Mouse (Mus musculus): ENCODE data around the gene Tmem177. TPM values are rescaled to one million over a fixed set of nuclear protein-coding genes. Genes with fewer than 3 reads are reported as not detected.

The Tmem177 gene
- polyA plus RNA-seq, 1 experiment from 2014 or later = 8.0 TPM

GRCm38 (mm10) chr1:119877469-119877868, 35.5 kb downstream of the Tmem177 start:
- H3K9me3 ChIP-seq (replicated peaks; ENCODE audit: control insufficient read depth, low read length) = no peaks in the 10 kb centered on the region
- WGBS = 91% methylated on average over 4 of the region's 4 CpGs
- H3K27me3 ChIP-seq (ENCODE audit: control insufficient read depth, insufficient read depth, low read length) = no peaks in the 10 kb centered on the region
- ATAC-seq (replicated peaks; ENCODE audit: extremely low read depth, insufficient read depth, low FRiP score) = no peak
- H3K27ac ChIP-seq (ENCODE audit: low read length) = no peak overlapping the region
- H3K4me3 ChIP-seq (ENCODE audit: low read length) = no peak overlapping the region
- H3K4me2 ChIP-seq (ENCODE audit: low read depth, low read length) = no peak overlapping the region
- no peaks in the 10 kb centered on the region for H3K4me1 ChIP-seq (ENCODE audit: control insufficient read depth, insufficient read depth, low read length)
- no peak overlapping the region for H3K9ac ChIP-seq (ENCODE audit: low read length)
- H3K36me3 ChIP-seq (ENCODE audit: control insufficient read depth, insufficient read depth) = no peaks in the 10 kb centered on the region

GRCm38 (mm10) chr1:119868395-119869161, 44.4 kb downstream of the Tmem177 start:
- ATAC-seq (replicated peaks; ENCODE audit: extremely low read depth, insufficient read depth, low FRiP score) = no peak

GRCm38 (mm10) chr1:119867300-119867699, 45.7 kb downstream of the Tmem177 start:
- Histone ChIP-seq H3K9me3 (replicated peaks; ENCODE audit: control insufficient read depth, low read length) (no peaks in the 10 kb centered on the region), H3K27me3 (ENCODE audit: control insufficient read depth, insufficient read depth, low read length) (no peaks in the 10 kb centered on the region), H3K9ac (ENCODE audit: low read length) (no peak overlapping the region), H3K4me2 (ENCODE audit: low read depth, low read length) (no peak overlapping the region), H3K27ac (ENCODE audit: low read length) (no peak overlapping the region), H3K4me1 (ENCODE audit: control insufficient read depth, insufficient read depth, low read length) (no peaks in the 10 kb centered on the region), H3K4me3 (ENCODE audit: low read length) (no peak overlapping the region), H3K36me3 (ENCODE audit: control insufficient read depth, insufficient read depth) (no peaks in the 10 kb centered on the region)
- 59% methylated on average over 2 of the region's 2 CpGs for WGBS
- ATAC-seq (replicated peaks; ENCODE audit: extremely low read depth, insufficient read depth, low FRiP score) = no peak

More at GRCm38 (mm10) chr1:119868395-119869161, 44.4 kb downstream of the Tmem177 start:
- no peak overlapping the region for H3K9ac ChIP-seq (ENCODE audit: low read length)
- H3K9me3 ChIP-seq (replicated peaks; ENCODE audit: control insufficient read depth, low read length) = no peaks in the 10 kb centered on the region
- no peaks in the 10 kb centered on the region for H3K27me3 ChIP-seq (ENCODE audit: control insufficient read depth, insufficient read depth, low read length)
- H3K4me3 ChIP-seq (ENCODE audit: low read length) = no peak overlapping the region
- H3K27ac ChIP-seq (ENCODE audit: low read length) = no peak overlapping the region
- no peaks in the 10 kb centered on the region for H3K4me1 ChIP-seq (ENCODE audit: control insufficient read depth, insufficient read depth, low read length)
- H3K4me2 ChIP-seq (ENCODE audit: low read depth, low read length) = no peak overlapping the region
- 62% methylated on average over 13 of the region's 13 CpGs for WGBS
- H3K36me3 ChIP-seq (ENCODE audit: control insufficient read depth, insufficient read depth) = no peaks in the 10 kb centered on the region

GRCm38 (mm10) chr1:119865311-119865710, 47.7 kb downstream of the Tmem177 start:
- Histone ChIP-seq H3K4me2 (ENCODE audit: low read depth, low read length) (no peak overlapping the region), H3K9me3 (replicated peaks; ENCODE audit: control insufficient read depth, low read length) (no peaks in the 10 kb centered on the region), H3K27ac (ENCODE audit: low read length) (no peak overlapping the region), H3K4me1 (ENCODE audit: control insufficient read depth, insufficient read depth, low read length) (no peaks in the 10 kb centered on the region), H3K4me3 (ENCODE audit: low read length) (no peak overlapping the region), H3K36me3 (ENCODE audit: control insufficient read depth, insufficient read depth) (no peaks in the 10 kb centered on the region), H3K27me3 (ENCODE audit: control insufficient read depth, insufficient read depth, low read length) (no peaks in the 10 kb centered on the region), H3K9ac (ENCODE audit: low read length) (no peak overlapping the region)
- WGBS = 75% methylated on average over 6 of the region's 6 CpGs
- no peak for ATAC-seq (replicated peaks; ENCODE audit: extremely low read depth, insufficient read depth, low FRiP score)

- no peak overlapping the region for H3K27ac ChIP-seq (ENCODE audit: low read length)
- no peak overlapping the region for H3K4me3 ChIP-seq (ENCODE audit: low read length)
- H3K36me3 ChIP-seq (ENCODE audit: control insufficient read depth, insufficient read depth) = no peaks in the 10 kb centered on the region
- no peak overlapping the region for H3K4me2 ChIP-seq (ENCODE audit: low read depth, low read length)
- no peak overlapping the region for H3K9ac ChIP-seq (ENCODE audit: low read length)
- H3K4me1 ChIP-seq (ENCODE audit: control insufficient read depth, insufficient read depth, low read length) = no peaks in the 10 kb centered on the region
- H3K9me3 ChIP-seq (replicated peaks; ENCODE audit: control insufficient read depth, low read length) = no peaks in the 10 kb centered on the region
- no peaks in the 10 kb centered on the region for H3K27me3 ChIP-seq (ENCODE audit: control insufficient read depth, insufficient read depth, low read length)
- no peak for ATAC-seq (replicated peaks; ENCODE audit: extremely low read depth, insufficient read depth, low FRiP score)
- WGBS = 68% methylated on average over 7 of the region's 7 CpGs
Observed at GRCm38 (mm10) chr1:119863507-119864296, 49.3 kb downstream of the Tmem177 start.

GRCm38 (mm10) chr1:119859566-119859965, 53.4 kb downstream of the Tmem177 start:
- no peak overlapping the region for H3K27ac ChIP-seq (ENCODE audit: low read length)
- H3K4me2 ChIP-seq (ENCODE audit: low read depth, low read length) = no peak overlapping the region
- ATAC-seq (replicated peaks; ENCODE audit: extremely low read depth, insufficient read depth, low FRiP score) = no peak
- no peaks in the 10 kb centered on the region for H3K27me3 ChIP-seq (ENCODE audit: control insufficient read depth, insufficient read depth, low read length)
- H3K9ac ChIP-seq (ENCODE audit: low read length) = no peak overlapping the region
- peaks cover 2% of the 10 kb centered on the region; the same call in 1 of the 2 replicates for H3K9me3 ChIP-seq (replicated peaks; ENCODE audit: control insufficient read depth, low read length)
- no peak overlapping the region for H3K4me3 ChIP-seq (ENCODE audit: low read length)
- 77% methylated on average over 5 of the region's 5 CpGs for WGBS
- no peaks in the 10 kb centered on the region for H3K36me3 ChIP-seq (ENCODE audit: control insufficient read depth, insufficient read depth)
- no peaks in the 10 kb centered on the region for H3K4me1 ChIP-seq (ENCODE audit: control insufficient read depth, insufficient read depth, low read length)

Other genes starting within 250 kb of the Tmem177 start
- gene Ptpn4, start 75.6 kb downstream of the Tmem177 start, polyA plus RNA-seq (2015; fragmentation: Nextera tagmentation; extraction: Ambion mirVana) = 4.8 and 5.0 TPM in 2 replicates
- gene Cfap221, start 84.0 kb upstream of the Tmem177 start, polyA plus RNA-seq (2015; fragmentation: Nextera tagmentation; extraction: Ambion mirVana) = 0.16 and 0.25 TPM in 2 replicates
- gene Sctr, start 93.7 kb upstream of the Tmem177 start, polyA plus RNA-seq (2015; fragmentation: Nextera tagmentation; extraction: Ambion mirVana) = 0.11 TPM in 1 of 2 replicates, not detected in the other
- 10.2 and 10.4 TPM in 2 replicates for gene Tmem37, start 160.9 kb upstream of the Tmem177 start, polyA plus RNA-seq (2015; fragmentation: Nextera tagmentation; extraction: Ambion mirVana)
- gene Dbi, start 207.9 kb upstream of the Tmem177 start, polyA plus RNA-seq (2015; fragmentation: Nextera tagmentation; extraction: Ambion mirVana) = 676 and 692 TPM in 2 replicates
- gene 3110009E18Rik, start 208.0 kb upstream of the Tmem177 start, polyA plus RNA-seq (2015; fragmentation: Nextera tagmentation; extraction: Ambion mirVana) = 8.1 and 11.7 TPM in 2 replicates